Mouse (Mus musculus) gastrocnemius, postnatal 10 days (tissue): ENCODE measurements around the gene Prcd. TPM values are rescaled to one million over a fixed set of nuclear protein-coding genes. Genes with fewer than 3 reads are reported as not detected.
A peak's percentile ranks its signal among the peaks of the same experiment; 100 is the strongest.
"Not testable (repeated sequence)": the region's sequence is repeated elsewhere in the genome, so short reads cannot be mapped to it uniquely, and the experiment has no call there.

ENCODE experiments used
- DNase-seq: peaks from one replicate; pipeline ENCODE4 v3.0.0; 2021; ENCODE audit warnings: mixed read lengths
- total RNA-seq, 2 experiments: library from RNA; stranded (reverse); gene quantifications; 2 replicates each; pipeline ENCODE4 v1.2.3; 2021

Gene Prcd
- total RNA-seq, 2 experiments from 2014 or later: 0.81 TPM; not detected in 1

DNA sequence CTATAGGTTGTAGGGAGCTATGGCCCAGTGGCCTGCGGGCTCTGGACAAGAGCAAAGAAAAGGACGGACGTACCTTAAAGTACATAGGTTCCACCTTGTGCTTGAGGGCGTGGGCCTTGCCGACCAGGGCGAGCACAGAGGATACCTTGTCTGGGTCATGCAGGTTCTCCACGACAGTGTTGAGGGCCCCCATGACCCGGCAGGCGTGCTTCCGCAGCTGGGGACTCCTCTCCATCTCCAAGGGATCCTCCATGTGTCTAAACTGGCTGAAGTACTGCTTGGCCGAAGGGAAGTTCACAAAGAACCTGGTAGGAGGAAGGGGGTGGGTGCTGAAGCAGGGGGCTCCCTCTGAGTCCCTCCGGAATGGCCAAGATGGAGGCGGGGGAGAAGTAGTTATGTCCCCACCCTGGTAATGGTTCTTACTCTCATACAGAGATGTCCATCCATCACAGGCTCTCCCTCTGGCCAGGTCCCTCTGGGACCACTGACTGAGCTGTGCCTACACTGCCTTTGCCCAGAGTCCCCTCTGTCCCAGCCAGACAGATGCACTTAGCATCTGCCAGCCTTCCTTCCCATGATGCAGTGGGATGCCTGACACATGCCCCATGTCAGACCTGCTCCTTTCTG lies 3.5 kb upstream of the Prcd start:
- DNase-seq: no peak

DNA sequence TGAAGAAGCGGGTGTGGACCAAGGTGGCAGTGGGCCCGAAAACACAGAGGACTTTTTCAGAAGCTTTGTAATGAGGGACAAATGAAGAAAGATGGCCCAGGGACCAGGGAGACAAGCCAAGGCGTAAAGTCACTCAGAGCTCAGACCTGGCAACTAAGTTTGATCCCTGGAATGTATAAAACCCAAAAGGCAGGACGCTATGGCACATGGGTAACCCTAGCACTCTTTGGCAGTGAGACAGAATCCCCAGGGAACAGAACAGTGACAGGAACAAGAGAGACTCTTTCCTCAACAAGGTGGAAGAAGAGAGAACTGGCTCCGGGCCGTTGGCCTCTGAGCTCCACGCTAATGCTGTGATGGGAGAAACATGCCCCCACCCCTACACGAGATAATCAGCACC lies 2.5 kb upstream of the Prcd start:
- DNase-seq: no peak

GRCm38 (mm10) chr11:116651339-116651738 lies 2.0 kb upstream of the Prcd start:
- DNase-seq: no peak

- peak; percentile 10 for DNase-seq
Observed at GRCm38 (mm10) chr11:116652330-116653098, 820 bp upstream of the Prcd start.

GRCm38 (mm10) chr11:116653709-116654221 lies 431 bp downstream of the Prcd start:
- DNase-seq: peak; percentile 61

DNA sequence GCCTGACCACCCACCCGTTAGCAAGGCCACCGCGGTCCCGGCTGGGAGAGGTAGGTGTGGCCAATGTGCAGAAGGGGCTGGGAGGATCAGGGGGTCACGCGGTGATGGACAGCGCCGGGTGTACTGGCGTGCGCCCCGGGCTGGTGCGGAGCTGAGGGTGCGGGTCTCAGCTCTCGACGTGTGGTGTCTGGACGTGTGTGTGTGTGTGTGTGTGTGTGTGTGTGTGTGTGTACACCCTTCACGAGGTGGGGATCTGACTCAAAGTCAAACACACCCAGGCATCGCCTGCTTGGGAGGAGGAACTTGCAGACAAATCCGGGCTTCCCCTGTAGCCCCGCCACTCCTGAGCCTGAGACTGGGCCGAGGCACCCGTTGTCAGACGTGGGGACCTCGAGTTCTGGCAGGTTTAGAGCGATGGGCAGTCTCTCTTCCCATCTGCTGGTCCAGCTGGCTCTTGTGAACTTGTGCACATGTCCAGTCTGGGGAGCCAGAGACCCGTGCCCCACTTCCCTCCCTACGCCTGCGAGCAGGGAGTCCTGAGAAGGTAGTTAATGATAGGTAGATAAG lies 1.0 kb downstream of the Prcd start, which contains the start of gene Cygb:
Gene Cygb (minus strand): TSS at position 59 of the 567 bp plus-strand sequence.
- peak; percentile 54 for DNase-seq

- peak; percentile 18 for DNase-seq
Observed at GRCm38 (mm10) chr11:116656348-116657191, 3.2 kb downstream of the Prcd start.

DNA sequence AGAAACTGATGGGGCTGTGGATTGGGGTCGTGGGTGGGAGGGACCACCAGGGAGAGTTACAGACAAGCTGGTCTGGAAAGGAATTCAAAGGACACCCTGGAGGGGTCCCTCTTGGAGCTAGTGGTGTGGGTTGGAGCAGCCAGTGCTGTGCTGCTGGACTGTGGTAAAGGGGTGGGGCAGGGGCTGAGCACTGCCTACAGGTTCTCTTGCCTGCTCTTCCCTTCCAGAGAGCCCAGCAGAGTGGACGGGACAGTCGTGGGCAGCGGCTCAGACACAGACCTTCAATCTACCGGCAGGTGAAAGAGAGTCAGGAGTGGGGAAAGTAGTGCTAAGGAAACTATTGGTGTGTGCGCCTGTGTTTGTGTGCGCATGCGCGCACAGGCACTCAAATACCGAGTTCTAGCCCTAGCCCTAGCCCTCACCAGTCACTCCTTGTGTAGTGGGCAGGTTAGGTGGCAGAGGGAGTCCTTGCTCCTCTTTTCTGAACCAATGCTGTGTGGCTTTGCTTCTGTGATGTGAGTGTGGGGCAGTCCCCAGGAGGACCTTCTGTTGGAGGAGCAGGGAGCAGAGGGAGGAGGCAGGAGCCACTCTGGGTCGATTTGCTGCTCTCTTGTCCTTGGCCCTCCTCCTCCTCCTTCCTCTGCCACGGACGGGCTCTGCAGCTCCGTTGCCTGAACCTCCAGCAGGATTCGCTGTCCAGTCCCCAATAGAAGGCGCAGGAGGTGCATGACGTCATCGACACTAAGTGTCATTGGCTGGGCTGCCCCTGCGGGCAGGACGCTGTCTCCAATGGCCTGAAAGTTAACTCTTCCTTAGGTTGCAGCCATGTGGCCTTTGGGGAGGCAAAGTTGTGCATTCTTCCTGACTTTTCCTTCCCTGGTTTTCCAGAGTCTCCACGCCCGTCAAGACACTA lies 4.2 kb downstream of the Prcd start:
- DNase-seq: peak; percentile 84

DNA sequence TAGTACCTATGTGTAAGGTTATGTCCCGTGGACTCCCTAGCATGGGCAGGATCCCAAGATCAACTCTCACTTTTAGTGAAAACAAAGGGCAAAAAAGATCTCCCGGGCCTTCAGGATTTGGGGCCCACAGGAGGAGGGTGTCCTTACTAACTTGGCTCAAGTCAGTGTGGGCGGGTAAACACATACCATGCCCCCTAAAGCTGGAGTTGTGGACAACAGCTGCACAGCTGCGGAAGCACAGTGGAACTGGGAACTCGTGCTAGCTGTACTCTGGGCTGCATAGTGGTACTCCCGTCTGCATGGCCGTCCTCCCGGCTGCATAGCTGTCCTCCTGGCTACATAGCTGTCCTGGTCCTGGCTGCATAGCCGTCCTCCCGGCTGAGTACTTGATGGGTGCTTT lies 4.9 kb downstream of the Prcd start:
- DNase-seq: peak; percentile 16

DNA sequence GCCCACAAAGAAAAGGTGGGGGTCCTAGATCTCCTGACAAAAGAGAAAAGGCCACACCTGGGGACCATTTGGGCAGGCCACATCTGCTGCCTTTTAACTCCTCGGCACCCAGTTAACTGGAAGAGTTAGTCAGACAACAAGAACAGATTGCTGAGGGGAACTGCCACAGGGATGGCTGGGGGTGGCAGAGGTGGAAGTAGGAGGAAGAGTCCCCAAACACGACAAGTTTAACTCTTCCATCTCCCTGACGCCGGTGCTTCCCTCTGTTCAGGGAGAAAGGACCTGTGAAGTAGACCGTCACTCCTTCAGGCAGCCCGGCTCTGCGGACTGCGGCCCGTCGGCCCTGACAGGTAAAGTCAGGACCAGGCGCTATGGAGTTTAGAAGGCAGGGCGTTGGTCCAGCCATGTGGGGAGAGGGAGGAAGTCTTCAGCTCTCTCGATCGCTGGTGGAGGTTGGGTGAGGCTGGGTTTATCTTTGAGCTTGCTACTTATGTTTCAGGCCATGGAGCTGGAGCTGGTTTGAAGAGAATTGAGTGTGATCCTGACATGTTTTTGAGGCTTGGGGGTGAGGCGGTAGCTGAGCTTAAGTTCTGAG lies 5.8 kb downstream of the Prcd start:
- no peak for DNase-seq

- peak; percentile 14 for DNase-seq
Observed at GRCm38 (mm10) chr11:116660181-116660580, 6.8 kb downstream of the Prcd start.

DNA sequence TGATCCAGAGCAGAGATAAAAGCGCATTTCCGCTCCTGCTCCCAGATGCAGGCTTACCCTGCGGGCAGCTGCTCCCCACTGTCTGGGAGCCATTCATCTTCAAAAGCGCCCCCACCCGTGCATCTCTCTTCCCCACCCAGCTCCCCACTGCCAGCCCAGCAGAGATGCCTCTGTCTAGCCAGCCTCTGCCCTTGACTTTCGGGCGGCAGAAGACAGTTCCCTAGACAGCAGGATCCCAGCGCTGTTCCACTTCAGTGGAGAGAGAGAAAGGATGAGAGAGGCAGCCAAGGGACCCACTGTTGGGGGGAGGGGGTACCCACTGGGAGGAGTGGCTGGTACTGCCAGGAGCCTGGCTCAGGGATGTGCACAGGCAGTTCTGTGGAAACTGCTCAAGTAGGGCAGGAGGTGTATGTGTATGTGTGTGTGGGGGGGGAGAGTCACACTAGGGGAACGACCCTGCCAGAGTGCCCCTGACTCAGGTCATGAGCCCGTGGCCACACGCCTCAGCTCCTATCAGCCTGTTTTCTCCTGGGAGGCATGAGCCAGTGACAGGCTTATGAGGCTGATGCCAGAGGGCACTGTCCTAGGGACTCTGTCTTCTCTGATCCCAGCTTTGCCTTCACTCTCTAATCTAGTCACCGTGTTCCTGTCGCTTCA lies 8.1 kb downstream of the Prcd start:
- no peak for DNase-seq

DNA sequence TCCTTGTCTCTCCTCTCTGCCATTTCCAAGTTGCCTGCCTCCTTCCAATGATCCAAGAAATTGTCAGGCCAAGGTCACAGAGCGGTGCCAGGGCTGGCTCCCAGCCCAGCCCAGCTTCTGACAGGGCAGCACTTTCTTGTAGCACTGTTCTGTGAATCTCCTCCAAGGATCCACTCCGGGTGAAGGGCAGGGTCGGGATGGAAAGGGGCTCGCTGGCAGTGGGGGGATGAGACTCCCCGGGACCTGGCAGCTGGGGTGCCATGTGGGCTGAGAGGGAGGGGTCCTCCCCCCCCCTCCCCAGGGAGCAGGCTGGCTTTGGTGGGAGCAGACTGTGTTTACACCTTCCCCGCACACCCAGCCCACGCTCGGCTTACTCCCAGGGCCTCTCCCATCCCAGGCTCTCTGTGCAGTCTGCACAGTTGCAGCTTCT lies 8.6 kb downstream of the Prcd start:
- DNase-seq: peak; percentile 48

GRCm38 (mm10) chr11:116665289-116665688 lies 12.0 kb downstream of the Prcd start:
- DNase-seq: no peak

DNA sequence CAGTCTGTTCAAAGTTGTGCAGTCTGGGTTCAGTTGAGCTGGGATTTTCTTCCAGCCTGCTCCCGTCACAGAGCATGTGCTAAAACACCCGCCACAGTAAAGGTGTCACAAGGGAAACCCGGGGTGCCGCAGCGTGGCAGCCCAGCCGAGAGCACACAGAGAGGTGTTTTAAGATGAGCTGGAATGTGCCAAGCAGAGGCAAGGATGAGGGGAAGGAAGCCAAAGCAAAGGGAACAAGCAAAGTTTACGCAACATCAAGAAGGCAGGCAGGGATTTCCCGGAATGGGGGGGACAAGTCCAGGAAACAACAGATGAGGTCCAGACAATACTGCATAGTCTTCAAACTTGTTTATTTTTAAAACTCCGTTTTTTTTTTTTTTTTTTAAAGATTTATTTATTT lies 13.2 kb downstream of the Prcd start:
- no peak for DNase-seq

- not testable (repeated sequence) for DNase-seq
Observed at GRCm38 (mm10) chr11:116667012-116667411, 13.7 kb downstream of the Prcd start.

DNA sequence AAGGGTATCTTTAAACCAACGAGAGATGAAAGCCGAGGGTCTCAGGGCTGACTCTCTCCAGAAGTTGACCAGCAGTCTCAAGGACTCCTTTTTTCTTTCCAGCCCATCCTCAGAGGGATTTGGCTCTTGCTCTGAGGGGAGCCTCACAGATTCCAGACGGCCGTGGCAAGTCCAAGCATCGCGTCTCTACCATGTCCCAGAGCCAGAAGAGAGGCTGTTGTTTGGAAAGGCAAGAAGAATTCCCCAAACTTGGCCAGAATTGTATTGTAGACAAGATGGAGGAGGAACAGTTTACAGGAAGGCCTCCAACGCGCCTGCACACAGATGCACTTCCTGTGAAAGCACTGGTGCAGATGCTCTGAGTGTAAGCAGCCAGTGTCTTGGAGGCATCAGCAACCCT lies 14.6 kb downstream of the Prcd start:
- DNase-seq: no peak

GRCm38 (mm10) chr11:116668381-116668825 lies 15.1 kb downstream of the Prcd start:
- peak; percentile 12 for DNase-seq

- DNase-seq: peak; percentile 36
Observed at GRCm38 (mm10) chr11:116668839-116669238, 15.5 kb downstream of the Prcd start.

GRCm38 (mm10) chr11:116669316-116669715 lies 16.0 kb downstream of the Prcd start:
- no peak for DNase-seq
